Mouse (Mus musculus) urinary bladder, adult 18-20 months (tissue): ENCODE data around the gene Bmp10.
A peak's percentile ranks its signal among the peaks of the same experiment; 100 is the strongest.
"Not testable (repeated sequence)": the region's sequence is repeated elsewhere in the genome, so short reads cannot be mapped to it uniquely, and the experiment has no call there.

Experiments used
- DNase-seq, 2 experiments: peaks; one replicate each; pipeline ENCODE4 v3.0.0; 2022; ENCODE audit warnings: low spot score in 2 of 2, mixed read lengths in 2 of 2

Gene Bmp10

DNA sequence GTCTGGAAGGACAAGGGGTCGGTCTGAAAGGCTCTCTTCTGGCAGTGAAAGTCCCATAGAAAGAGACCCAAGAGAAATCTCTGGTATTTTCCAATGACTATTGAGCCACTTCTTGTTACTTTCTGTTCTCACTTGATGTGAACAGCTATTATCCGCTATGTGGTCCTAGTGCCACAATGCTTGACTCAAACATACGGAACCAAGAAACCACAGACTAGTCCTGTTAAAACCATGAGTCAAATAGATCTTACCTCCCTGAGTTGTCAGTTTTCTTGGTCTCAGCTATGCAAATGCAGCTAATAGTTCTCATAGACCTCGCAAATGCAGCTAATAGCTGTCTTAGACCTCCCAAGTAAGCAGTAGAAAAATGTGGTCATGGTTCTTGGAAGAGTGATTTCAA, 18.4 kb downstream of the Bmp10 start:
- DNase-seq: no peak

GRCm38 (mm10) chr6:87449534-87449933, 20.7 kb downstream of the Bmp10 start:
- DNase-seq: no peak

GRCm38 (mm10) chr6:87451016-87451415, 22.2 kb downstream of the Bmp10 start:
- no peak for DNase-seq

DNA sequence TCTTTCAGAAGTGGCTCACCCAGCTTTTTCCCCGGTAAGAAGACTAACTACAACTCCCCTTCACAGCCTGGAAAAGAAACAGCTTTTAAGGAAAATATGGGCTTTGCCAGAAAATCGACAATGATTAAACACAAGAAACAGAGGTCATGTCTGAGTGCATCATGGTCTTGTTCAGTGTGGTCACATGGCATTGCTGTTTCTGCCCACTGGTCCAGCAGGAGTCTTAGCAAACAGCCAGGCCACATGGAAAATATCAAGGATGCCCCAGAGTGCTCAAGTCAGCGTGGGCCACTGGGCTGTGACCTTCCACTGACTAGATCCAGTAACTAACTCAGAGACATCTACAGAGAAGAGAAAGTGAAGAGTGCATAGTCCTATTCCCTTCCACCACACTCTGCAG, 23.0 kb downstream of the Bmp10 start:
- no peak for DNase-seq

DNA sequence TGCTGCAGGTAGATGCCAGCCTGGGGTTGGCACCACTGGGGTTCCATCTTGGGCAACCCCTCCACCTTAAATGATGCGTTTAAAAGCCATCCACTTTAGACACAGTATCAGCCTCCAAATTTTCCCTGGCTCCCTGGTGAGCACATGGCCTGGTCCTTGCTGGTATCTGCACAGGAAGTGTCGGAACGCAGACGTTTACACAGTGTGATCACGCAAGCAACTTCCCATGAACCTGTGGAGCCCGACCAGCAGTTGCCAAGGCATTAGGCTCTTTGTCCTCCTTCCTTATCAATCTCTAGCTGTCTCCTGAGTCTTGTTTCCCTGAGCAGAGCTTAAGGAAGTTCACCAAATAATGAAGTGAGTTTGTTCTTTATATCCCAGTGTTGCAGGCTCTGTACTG, 26.7 kb downstream of the Bmp10 start:
- no peak for DNase-seq

DNA sequence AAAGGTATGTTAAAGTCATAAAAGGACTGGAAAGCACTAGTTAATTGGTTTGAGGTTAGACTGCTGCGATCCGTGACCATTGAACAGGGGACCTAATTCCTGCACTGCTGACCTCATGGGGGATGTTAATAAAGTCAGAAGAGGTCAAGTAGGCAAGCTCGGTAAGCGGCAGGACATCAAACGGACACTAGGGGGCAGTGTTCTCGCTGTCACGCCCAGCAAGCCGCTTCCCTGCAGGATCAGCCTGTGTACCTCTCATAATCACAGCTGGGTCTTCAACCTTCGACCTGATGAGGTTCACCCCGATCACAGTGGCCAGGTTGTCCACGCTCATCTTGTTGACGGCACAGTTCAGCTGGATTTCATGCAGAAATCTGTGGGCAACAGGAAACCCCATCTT, 37.4 kb downstream of the Bmp10 start:
- DNase-seq: peak; percentile 40 to 65

- DNase-seq: no peak
Measured at GRCm38 (mm10) chr6:87467373-87467772, 38.6 kb downstream of the Bmp10 start.

- no peak for DNase-seq
Measured at GRCm38 (mm10) chr6:87468372-87468771, 39.6 kb downstream of the Bmp10 start.

DNA sequence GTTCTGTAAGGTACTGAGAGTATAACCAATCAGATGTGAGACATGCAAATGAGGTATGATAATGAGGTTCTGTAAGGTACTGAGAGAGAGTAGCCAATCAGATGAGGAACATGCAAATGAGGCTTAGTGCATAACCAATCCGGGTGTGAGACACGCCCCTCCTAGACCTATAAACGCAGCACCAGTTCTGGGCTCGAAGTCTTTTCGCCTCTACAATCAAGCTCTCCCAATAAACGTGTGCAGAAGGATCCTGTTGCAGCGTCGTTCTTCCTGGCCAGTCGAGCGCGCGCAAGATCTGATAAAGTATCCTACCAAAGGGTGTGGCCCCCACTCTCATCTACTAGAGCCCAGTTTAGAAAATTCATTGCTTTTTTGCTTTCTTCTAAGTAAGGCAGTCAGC, 41.3 kb downstream of the Bmp10 start:
- DNase-seq: not testable (repeated sequence)

GRCm38 (mm10) chr6:87475223-87475622, 46.4 kb downstream of the Bmp10 start:
- DNase-seq: no peak

GRCm38 (mm10) chr6:87478847-87479246, 50.1 kb downstream of the Bmp10 start:
- DNase-seq: no peak

- no peak for DNase-seq
Measured at GRCm38 (mm10) chr6:87479291-87479999, 50.7 kb downstream of the Bmp10 start.

DNA sequence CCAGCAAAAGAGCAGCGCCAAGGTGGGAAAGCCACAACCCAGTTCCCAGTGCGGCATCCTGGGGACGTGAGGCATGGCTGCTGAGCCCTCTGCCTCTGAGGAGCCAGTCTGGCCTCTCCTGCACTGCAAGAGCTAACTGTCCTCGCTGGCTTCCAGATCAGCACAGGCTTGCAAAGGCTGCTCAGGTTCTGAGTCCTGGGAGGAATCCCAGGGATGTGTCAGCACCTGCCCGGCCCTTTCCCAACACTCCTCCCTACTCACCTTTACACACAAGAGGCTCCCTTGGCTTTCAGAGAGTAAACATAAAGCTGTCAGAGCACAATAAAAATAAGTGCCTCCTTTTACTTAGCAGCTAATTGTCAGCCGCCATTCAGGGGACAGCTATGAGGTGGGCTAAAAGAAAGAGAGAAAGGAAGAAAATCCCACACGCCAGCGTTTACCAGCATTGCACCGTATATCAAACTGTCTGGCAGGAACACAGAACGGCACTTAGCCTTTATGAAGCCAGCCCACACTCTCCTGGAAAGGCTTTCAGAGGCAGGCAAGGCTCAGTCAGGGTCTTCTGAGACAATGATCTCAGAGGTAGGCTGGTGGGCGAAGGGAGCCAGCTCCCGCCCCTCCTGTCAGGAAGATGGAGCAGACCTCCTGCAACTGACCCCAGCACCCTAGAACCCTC, 54.6 kb downstream of the Bmp10 start:
- peak; percentile 42 to 44 for DNase-seq

GRCm38 (mm10) chr6:87483900-87484289, 55.1 kb downstream of the Bmp10 start:
- DNase-seq: no peak

DNA sequence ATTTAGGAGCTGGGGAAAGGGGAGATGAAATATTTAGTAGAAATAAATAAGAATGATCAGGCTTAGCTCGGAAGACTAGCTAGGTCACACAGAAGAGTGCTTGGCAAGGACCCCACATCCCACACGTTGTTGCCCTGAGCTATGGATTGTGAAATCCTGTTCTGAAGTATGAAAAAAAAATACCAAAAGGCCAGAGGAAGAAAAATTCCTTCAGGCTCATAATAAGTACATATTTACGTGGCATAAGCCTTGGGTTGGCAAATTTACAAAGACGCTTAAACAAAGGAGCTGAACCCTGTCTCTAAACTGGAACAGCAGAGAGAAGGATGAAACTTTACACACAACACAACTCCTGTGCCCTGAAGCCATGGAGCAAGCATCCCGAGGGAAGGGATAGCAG, 56.0 kb downstream of the Bmp10 start:
- no peak for DNase-seq
